Mouse (Mus musculus) megakaryocyte, adult 5-6 weeks (primary cell): ENCODE data around the gene Mymx. TPM values are rescaled to one million over a fixed set of nuclear protein-coding genes. Genes with fewer than 3 reads are reported as not detected.

ENCODE experiments used
- ATAC-seq: 2 replicates; pipeline ENCODE4 v1.8.0; 2016; ENCODE audit warnings: mild to moderate bottlenecking, inconsistent platforms; ENCODE audit not compliant: poor library complexity, severe bottlenecking
- total RNA-seq, 2 experiments: library from RNA; stranded (forward) in 1 of 2; stranded (reverse) in 1 of 2; fragments of 153-499, 151-499 nt in 1 of 2; fragments of 221-1000, 200-1000 nt in 1 of 2; gene quantifications; 2 replicates each; pipeline versions ENCODE4 v1.2.3 to v1.2.4; 2015 to 2017

Gene Mymx
- total RNA-seq, 2 experiments from 2014 or later = not detected

GRCm38 (mm10) chr17:45573780-45574123 is 28.1 kb downstream of the Mymx start:
- ATAC-seq = peak; percentile 66

- peak; percentile 80 for ATAC-seq
Observed at GRCm38 (mm10) chr17:45573087-45573779, 28.7 kb downstream of the Mymx start, which contains the start of gene Hsp90ab1. Hsp90ab1 (minus strand) TSS chr17:45573271.

GRCm38 (mm10) chr17:45572103-45573086 is 29.5 kb downstream of the Mymx start:
- ATAC-seq = peak; percentile 47

GRCm38 (mm10) chr17:45569999-45570398 is 31.9 kb downstream of the Mymx start:
- ATAC-seq = no peak

- ATAC-seq = no peak
Observed at GRCm38 (mm10) chr17:45568990-45569389, 32.9 kb downstream of the Mymx start.

GRCm38 (mm10) chr17:45567162-45567601 is 34.7 kb downstream of the Mymx start:
- no peak for ATAC-seq

- no peak for ATAC-seq
Observed at GRCm38 (mm10) chr17:45566360-45567161, 35.3 kb downstream of the Mymx start.

- ATAC-seq = no peak
Observed at GRCm38 (mm10) chr17:45566031-45566359, 35.9 kb downstream of the Mymx start.

GRCm38 (mm10) chr17:45565103-45565502 is 36.8 kb downstream of the Mymx start:
- no peak for ATAC-seq

GRCm38 (mm10) chr17:45564531-45565084 is 37.3 kb downstream of the Mymx start:
- ATAC-seq = no peak

GRCm38 (mm10) chr17:45563655-45564530 is 38.0 kb downstream of the Mymx start, which contains the start of gene Slc35b2:
Slc35b2 (plus strand) TSS chr17:45563874.
- peak; percentile 93 for ATAC-seq

- ATAC-seq = no peak
Observed at GRCm38 (mm10) chr17:45563216-45563615, 38.7 kb downstream of the Mymx start.

GRCm38 (mm10) chr17:45559732-45560525 is 42.0 kb downstream of the Mymx start:
- no peak for ATAC-seq

GRCm38 (mm10) chr17:45557998-45558862 is 43.7 kb downstream of the Mymx start:
- ATAC-seq = no peak

- ATAC-seq = no peak
Observed at GRCm38 (mm10) chr17:45557246-45557824, 44.6 kb downstream of the Mymx start.

GRCm38 (mm10) chr17:45556514-45557245 is 45.2 kb downstream of the Mymx start:
- ATAC-seq = peak; percentile 44

- ATAC-seq = no peak
Observed at GRCm38 (mm10) chr17:45556107-45556489, 45.8 kb downstream of the Mymx start.
